Mouse (Mus musculus) heart, embryonic 10.5 days (tissue): ENCODE data around the gene Slc8a3. TPM values are rescaled to one million over a fixed set of nuclear protein-coding genes. Genes with fewer than 3 reads are reported as not detected.

Source experiments
- microRNA-seq: library from miRNA; unstranded; fragments of <30 nt; microRNA quantifications from one replicate; pipeline ENCODE4, GENCODE M21; 2017
- polyA plus RNA-seq: library from polyadenylated mRNA; unstranded; fragments of >200 nt; fragmentation: Nextera tagmentation; extraction: Ambion mirVana; gene quantifications from 2 replicates; pipeline ENCODE4 v1.2.1, GENCODE M21; 2016

Gene Slc8a3
- polyA plus RNA-seq, 1 experiment from 2014 or later = 0.48 TPM

Small RNAs within 50 kb of the gene (microRNA-seq; reads per million reads assigned to microRNA genes)
- gene Mir3067 = 3.0 reads per million, percentile 5 among the genes with 10 or more reads in this experiment

Other genes with a start within 250 kb of the Slc8a3 start
- 0.15 and 0.25 TPM in 2 replicates for gene Gm4787, start 46.3 kb upstream of the Slc8a3 start, polyA plus RNA-seq
- gene Adam4, start 88.8 kb upstream of the Slc8a3 start, polyA plus RNA-seq = 0.25 and 0.41 TPM in 2 replicates
- gene Cox16, start 151.9 kb upstream of the Slc8a3 start, polyA plus RNA-seq = 94.2 and 106 TPM in 2 replicates
- gene Gm20498, start 199.7 kb upstream of the Slc8a3 start, polyA plus RNA-seq = 34.4 and 36.2 TPM in 2 replicates
- gene Synj2bp, start 199.7 kb upstream of the Slc8a3 start, polyA plus RNA-seq = 33.0 and 38.2 TPM in 2 replicates
- 0.36 and 0.37 TPM in 2 replicates for gene Adam21, start 235.3 kb upstream of the Slc8a3 start, polyA plus RNA-seq